1 mouse cellular context compared by ENCODE assay signal in genomic region chr8:84230735-84231134, GRCm38 (mm10).
TF ChIP-seq lines count a peak whose summit lies in the region.

No protein-coding gene starts in this region.

TF ChIP-seq in MEL, 35 proteins besides CTCF, POLR2A, EP300 and RAD21:
- TF ChIP-seq TAL1 (IDR thresholded peaks at IDR 0.05; ENCODE audit: low read length) (no peak), SMC3 (IDR thresholded peaks at IDR 0.05; ENCODE audit: low read depth, low read length) (peak; percentile 16; the same call in 1 of the 2 replicates)
TF ChIP-seq in MEL: peak in this region for 1.
